21 mouse cellular contexts compared by ENCODE assay signal in the genomic region with DNA sequence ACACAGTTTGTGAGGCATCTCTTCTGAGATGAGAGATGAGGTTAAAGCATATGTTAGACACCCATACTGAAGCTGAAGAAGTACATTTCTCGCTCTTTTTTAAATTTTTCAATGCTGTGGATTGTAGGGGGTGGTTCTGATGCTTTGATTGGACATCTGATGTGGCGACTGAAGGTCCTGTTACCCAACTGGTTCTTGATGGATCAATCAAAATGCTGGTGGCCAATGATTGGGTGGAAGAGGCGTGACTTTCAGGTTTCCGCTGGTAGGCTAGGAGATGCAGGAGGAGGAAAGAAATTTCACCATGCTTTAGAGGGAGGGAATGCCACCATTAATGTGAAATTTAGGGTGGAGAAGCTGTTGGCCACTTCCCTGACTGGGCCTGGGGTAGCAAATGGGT.
A peak's percentile ranks its signal among the peaks of the same experiment; 100 is the strongest.
DNase-seq lines count a peak whose midpoint lies in the region; ATAC-seq and TF ChIP-seq lines count a peak whose summit lies in the region.
"Had no signal": no experiment of that assay in that cellular context is flagged by ENCODE, and none has a peak within 500 bp of the region (broad histone marks: within the 10 kb centered on the region; RNA-seq: fewer than 3 reads in every experiment).

No protein-coding gene starts in this region.

- no peak overlapping the region for H3K9ac ChIP-seq in ES-E14 (ENCODE audit: insufficient read depth, low read depth, low read length, poor library complexity, severe bottlenecking)
- H3K9ac ChIP-seq: embryonic facial prominence, embryonic 13.5 days; embryonic facial prominence, embryonic 15.5 days; forebrain, embryonic 12.5 days had no signal

- no peak overlapping the region for H3K4me3 ChIP-seq in ES-E14 (ENCODE audit: insufficient read depth in 1 of 2, low read depth in 1 of 2, low read length in 2 of 2, poor library complexity in 1 of 2, severe bottlenecking in 1 of 2)
- H3K4me3 ChIP-seq: embryonic facial prominence, embryonic 13.5 days; embryonic facial prominence, embryonic 15.5 days; erythroblast, embryonic 14.5 days; forebrain, embryonic 10.5 days; forebrain, embryonic 12.5 days had no signal

- H3K4me1 ChIP-seq in ES-E14 (ENCODE audit: control insufficient read depth in 2 of 2, insufficient read depth in 2 of 2, low read length in 2 of 2, poor library complexity in 1 of 2) = no peaks in the 10 kb centered on the region; a peak in 1 of 4 replicates
- H3K4me1 ChIP-seq: embryonic facial prominence, embryonic 15.5 days; forebrain, embryonic 10.5 days had no signal

- ATAC-seq in cerebellum, adult (ENCODE audit: insufficient number of reproducible peaks, low FRiP score, low TSS enrichment) = no peak
- ATAC-seq: activated CD4-positive, CD25-positive, alpha-beta regulatory T cell, adult 4 months; forebrain, embryonic 14.5 days; forebrain, embryonic 16.5 days had no signal

- DNase-seq in ES-E14 (ENCODE audit: low read depth, low spot score) (no peak), WW6 (ENCODE audit: low read depth, low spot score) (peak; percentile 18)
- no peak for DNase-seq in kidney, adult 18-20 months
- DNase-seq in cerebellum, adult 8-10 months = no peak
- DNase-seq: adrenal gland, adult 8-10 months; adrenal gland, postnatal 25 days; cerebellum, adult 11-12 months; cerebellum, adult 2 months; cerebellum, adult 9-11 months; cerebellum, postnatal 14 days; cerebellum, postnatal 36 days; embryo, embryonic 11 days had no signal

- no peaks in the 10 kb centered on the region for H3K36me3 ChIP-seq in ES-E14 (ENCODE audit: control insufficient read depth, insufficient read depth, low read length, poor library complexity, severe bottlenecking)
- H3K36me3 ChIP-seq: embryonic facial prominence, embryonic 13.5 days; embryonic facial prominence, embryonic 15.5 days; forebrain, embryonic 10.5 days; forebrain, embryonic 12.5 days had no signal

- in situ Hi-C loops in ES-E14 (cut with MboI; ENCODE audit: low sequenced_read_pairs in 2 of 2, unreplicated experiment in 2 of 2) = no loop called here

- no peak overlapping the region for H3K27ac ChIP-seq in ES-E14 (ENCODE audit: insufficient read depth, low read depth, low read length, poor library complexity, severe bottlenecking)
- H3K27ac ChIP-seq: embryonic facial prominence, embryonic 13.5 days; embryonic facial prominence, embryonic 15.5 days; forebrain, embryonic 10.5 days; forebrain, embryonic 12.5 days had no signal

- H3K9me3 ChIP-seq in ES-E14 (ENCODE audit: control insufficient read depth, insufficient read depth, low read depth, low read length) = no peaks in the 10 kb centered on the region
- H3K9me3 ChIP-seq: embryonic facial prominence, embryonic 13.5 days; embryonic facial prominence, embryonic 15.5 days; forebrain, embryonic 10.5 days; forebrain, embryonic 12.5 days had no signal

TF ChIP-seq in ES-E14, 5 proteins besides CTCF, POLR2A, EP300 and RAD21:
- TF ChIP-seq ZNF384 (IDR thresholded peaks at IDR 0.05; ENCODE audit: low read depth, low read length) (no peak), MAFK (IDR thresholded peaks at IDR 0.05; ENCODE audit: insufficient read depth, low read depth, low read length) (no peak), HCFC1 (IDR thresholded peaks at IDR 0.05; ENCODE audit: borderline replicate concordance, insufficient read depth, low read length) (no peak), CHD2 (IDR thresholded peaks at IDR 0.05; ENCODE audit: low read depth, low read length) (peak; percentile 69)
